Mouse (Mus musculus) testis, postnatal 10 days (tissue): ENCODE results near the gene Cfap206.
"Not testable (repeated sequence)": the region's sequence is repeated elsewhere in the genome, so short reads cannot be mapped to it uniquely, and the experiment has no call there.

ENCODE experiments used
- DNase-seq: peaks from one replicate; pipeline ENCODE4 v3.0.0; 2021; ENCODE audit warnings: low spot score

The Cfap206 gene

DNA sequence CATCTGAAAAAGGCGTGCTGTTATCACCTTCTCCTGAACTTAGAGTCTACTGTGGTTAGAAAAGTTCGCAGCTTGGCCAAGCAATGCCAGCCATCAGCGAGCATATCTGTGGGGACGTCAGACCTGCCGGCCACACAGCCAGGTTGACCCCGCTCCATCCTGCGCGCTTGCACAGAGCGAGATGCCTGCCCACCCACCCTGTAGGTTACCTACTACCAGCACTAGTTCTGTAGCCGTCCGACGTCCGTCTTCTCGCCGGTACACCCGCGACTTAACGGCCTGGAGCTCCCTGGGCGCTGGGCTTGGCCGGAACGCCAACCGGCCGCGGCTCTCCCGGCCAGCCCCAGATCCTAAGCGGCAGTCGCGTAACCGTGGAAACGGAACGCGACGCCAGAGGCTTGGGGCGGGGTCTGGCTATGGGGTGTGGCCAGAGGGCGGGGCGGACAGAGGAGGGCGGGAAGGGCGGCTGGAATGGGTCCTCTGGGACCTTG, at the start of gene Cfap206:
Gene Cfap206 (minus strand): TSS at position 356 of the 491 bp plus-strand sequence.
- DNase-seq = peak; percentile 85

GRCm38 (mm10) chr4:34777677-34778527, 47.9 kb upstream of the Cfap206 start, which contains the start of gene Smim8:
Gene Smim8 (minus strand): TSS chr4:34778423.
- peak; percentile 95 for DNase-seq

- DNase-seq = peak; percentile 46
Observed at GRCm38 (mm10) chr4:34771652-34772371, 41.8 kb upstream of the Cfap206 start.

DNA sequence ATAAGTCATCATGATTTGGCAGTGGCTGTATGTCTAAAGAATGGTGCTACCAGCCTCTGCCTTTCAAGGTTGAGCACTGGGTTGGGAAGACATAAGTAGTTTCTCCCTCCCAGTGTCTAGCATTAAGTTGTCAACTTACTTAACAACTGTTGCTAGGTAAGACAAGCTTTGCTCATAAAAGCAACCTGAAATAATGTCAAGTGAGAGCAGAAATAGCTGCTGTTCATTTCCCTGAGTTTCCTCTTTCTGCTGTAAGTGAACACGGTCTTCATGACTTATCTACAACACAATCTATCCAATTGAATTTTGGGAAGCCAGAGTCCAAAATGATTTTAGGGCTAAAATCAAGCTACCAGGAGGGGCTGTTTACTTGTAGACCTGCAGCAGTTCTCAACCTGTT, 26.2 kb upstream of the Cfap206 start, which contains the start of gene Gm136:
Gene Gm136 (minus strand): TSS at position 101 of the 400 bp plus-strand sequence.
- no peak for DNase-seq

- no peak for DNase-seq
Observed at GRCm38 (mm10) chr4:34749236-34749635, 19.2 kb upstream of the Cfap206 start.

GRCm38 (mm10) chr4:34734461-34734860, 4.5 kb upstream of the Cfap206 start:
- no peak for DNase-seq

- not testable (repeated sequence) for DNase-seq
Observed at GRCm38 (mm10) chr4:34733415-34733814, 3.4 kb upstream of the Cfap206 start.

GRCm38 (mm10) chr4:34725710-34726109, 4.3 kb downstream of the Cfap206 start:
- not testable (repeated sequence) for DNase-seq

DNA sequence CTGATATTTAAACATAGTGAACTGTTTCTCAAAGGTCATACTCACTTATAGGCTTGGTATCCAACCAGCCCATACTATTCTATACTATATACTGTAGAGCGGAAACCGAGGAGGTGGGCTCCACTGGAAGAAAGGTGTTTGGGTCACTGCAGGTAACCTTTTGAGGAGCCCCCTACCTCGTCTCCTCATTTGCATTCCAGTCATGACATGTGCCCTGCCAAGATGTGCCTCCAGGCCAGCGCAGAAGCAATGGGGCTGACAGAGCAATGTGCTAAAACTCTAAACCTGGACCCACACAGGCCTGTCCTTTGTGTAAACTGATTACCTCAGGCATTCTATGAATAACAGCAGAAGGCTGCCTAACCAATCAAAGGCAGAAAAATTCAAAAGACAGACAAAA, 5.7 kb downstream of the Cfap206 start:
- no peak for DNase-seq

DNA sequence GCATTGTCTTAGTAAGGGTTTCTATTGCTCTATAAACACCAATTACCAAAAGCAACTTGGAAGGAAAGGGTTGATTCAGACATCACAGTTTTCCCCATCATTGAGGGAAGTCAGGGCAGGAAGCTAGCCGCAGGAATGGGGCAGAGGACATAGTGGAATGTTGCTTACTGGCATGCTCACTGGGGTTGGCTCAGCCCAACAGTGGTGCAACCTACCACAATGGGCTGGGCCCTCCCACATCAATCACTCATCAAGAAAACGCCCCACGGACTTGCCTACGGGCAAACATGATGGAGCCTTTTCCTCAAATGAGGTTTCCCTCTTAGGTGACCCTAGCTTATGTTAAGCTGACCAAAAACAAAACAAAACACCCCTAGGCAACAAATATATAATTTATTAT, 6.8 kb downstream of the Cfap206 start:
- no peak for DNase-seq

GRCm38 (mm10) chr4:34720127-34720895, 9.7 kb downstream of the Cfap206 start:
- DNase-seq = no peak

GRCm38 (mm10) chr4:34719421-34719820, 10.6 kb downstream of the Cfap206 start:
- DNase-seq = no peak

GRCm38 (mm10) chr4:34715062-34715461, 14.9 kb downstream of the Cfap206 start:
- DNase-seq = no peak

- no peak for DNase-seq
Observed at GRCm38 (mm10) chr4:34708127-34708526, 21.9 kb downstream of the Cfap206 start.

GRCm38 (mm10) chr4:34707248-34707647, 22.8 kb downstream of the Cfap206 start:
- no peak for DNase-seq

DNA sequence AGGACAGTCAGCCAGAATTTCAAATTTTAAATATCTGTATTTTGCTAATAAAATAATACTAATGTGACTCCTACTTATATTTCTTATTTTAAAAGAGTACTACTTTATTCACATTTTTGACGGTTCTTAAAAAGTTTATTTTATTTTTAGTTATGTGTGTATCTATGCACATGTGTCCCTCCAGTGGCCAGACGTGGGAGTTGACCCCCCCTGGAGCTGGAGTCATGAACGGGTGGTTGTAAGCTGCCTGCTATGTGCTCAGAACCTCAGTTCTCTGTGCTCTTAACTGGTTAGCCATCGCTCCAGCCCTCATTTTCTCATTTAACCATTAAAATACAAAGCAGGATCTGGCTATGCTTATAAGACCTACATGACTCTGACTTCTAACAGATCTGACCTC, 27.0 kb downstream of the Cfap206 start:
- DNase-seq = no peak

GRCm38 (mm10) chr4:34702231-34702630, 27.8 kb downstream of the Cfap206 start:
- DNase-seq = no peak

DNA sequence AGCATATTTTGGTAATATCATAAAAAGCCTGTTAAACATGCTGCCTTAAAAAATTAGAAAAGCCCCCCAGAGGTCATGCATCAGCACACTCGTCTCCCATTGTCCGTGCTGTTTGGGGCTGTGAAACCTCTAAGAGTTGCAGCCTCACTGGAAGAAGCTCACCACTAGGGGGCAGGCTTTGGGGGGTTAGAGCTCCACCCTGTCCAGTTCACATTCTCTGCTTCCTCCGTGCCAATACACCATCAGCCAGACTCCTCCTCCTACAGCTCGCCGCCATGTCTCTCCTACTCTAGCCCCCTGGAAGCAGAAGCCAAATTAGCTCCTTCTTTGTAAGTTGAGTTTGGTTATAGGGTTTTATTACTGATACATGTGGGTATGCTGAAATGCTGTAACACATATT, 28.5 kb downstream of the Cfap206 start:
- DNase-seq = peak; percentile 84

DNA sequence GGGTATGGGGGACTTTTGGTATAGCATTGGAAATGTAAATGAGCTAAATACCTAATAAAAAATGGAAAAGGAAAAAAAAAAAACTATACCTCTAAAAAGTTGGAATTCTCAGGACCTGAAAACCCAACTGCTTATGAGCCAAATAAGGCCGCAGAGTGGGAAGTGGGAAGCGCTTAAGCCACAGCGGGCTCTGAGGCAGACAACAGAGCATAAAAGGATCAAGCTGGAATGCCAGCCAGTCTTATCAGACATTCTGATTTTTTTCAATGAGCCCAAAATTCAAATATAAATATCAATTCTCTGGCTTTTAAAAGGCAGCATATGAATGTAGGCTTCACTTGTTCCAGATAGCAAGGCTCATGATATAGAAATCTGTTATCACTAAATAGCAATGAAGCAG, 42.0 kb downstream of the Cfap206 start:
- no peak for DNase-seq

DNA sequence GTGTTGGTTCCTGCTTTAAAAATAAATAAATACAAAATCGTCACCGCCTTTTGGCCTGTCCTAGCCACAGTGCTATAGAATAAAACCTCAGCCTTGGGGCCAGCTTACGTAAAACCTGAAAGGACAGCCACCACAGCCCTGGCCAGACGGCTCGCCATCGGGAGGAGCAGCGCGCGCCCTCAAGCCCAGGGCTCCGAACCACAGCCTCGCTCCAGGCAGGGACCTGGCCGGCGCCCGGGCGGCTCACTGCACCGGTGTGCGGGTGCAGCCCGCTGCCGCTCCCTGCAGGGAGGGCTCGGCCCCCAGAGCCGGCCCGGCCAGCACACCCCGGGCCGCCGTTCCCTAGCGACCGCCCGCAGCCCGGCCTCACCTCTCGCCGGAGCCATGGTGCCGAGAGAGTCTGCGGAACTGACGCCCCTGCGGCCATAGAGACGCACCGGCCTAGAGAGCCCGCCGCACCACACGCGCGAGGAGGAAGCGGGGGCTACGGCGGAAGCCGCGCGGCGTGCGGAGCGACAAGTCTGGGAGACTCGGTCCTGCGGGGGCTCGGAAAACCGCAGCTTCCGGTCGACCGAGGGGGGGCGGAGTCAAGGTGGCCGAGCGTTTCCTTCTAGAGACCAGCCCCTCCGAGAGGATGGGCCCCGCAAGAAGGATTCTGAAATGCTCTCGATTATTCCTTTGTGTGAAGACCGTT, 43.0 kb downstream of the Cfap206 start, which contains the start of gene Slc35a1:
Gene Slc35a1 (minus strand): TSS at position 565 of the 694 bp plus-strand sequence.
- peak; percentile 95 for DNase-seq

DNA sequence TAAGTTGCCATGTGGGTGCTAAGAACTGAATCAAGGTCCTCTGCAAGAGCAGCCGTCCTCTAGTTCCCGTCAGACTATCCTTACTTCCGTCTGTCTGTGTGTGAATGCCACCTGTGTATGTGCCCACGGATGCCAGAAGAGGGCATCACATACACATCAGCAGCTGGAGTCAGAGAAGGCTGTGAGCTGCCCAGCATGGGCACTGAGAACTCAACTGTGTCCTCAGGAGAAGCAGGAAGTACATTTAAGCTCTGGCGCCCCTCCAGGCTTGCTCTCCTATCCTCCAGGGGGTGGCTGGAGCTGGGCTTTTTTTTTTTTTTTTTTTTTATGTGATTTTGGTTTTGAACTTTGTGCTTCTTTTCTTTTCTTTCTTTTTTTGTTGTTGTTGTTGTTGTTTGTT, 49.5 kb downstream of the Cfap206 start:
- peak; percentile 57 for DNase-seq
